Mouse (Mus musculus) heart, postnatal 0 days (tissue): ENCODE results near the gene Apol7e.

Experiments used
- CTCF ChIP-seq: IDR thresholded peaks from 2 replicates; pipeline ENCODE4 v1.5.1; 2016; ENCODE audit warnings: antibody characterized with exemption, control low read depth, low read depth
- EP300 ChIP-seq: IDR thresholded peaks from 2 replicates; pipeline ENCODE4 v1.6.1; 2016; ENCODE audit warnings: antibody characterized with exemption, low read depth

- TF ChIP-seq CTCF (no peak), EP300 (no peak)
These were observed 66.9 kb downstream of the Apol7e start for GRCm38 (mm10) chr15:77765484-77766093.
